Mouse (Mus musculus): ENCODE data around the gene Med18. TPM values are rescaled to one million over a fixed set of nuclear protein-coding genes. Genes with fewer than 3 reads are reported as not detected.
A peak's percentile ranks its signal among the peaks of the same experiment; 100 is the strongest.

The Med18 gene
- polyA plus RNA-seq, 1 experiment from 2014 or later = 26.1 TPM

GRCm38 (mm10) chr4:132475895-132476878, 12.5 kb upstream of the Med18 start:
- H3K9ac ChIP-seq = no peak overlapping the region
- no peaks in the 10 kb centered on the region for H3K9me3 ChIP-seq (replicated peaks)
- H3K4me2 ChIP-seq = no peak overlapping the region
- H3K27ac ChIP-seq = no peak overlapping the region
- no peaks in the 10 kb centered on the region for H3K27me3 ChIP-seq
- H3K4me3 ChIP-seq = no peak overlapping the region
- 84% methylated on average over 13 of the region's 13 CpGs for WGBS
- H3K36me3 ChIP-seq (ENCODE audit: poor library complexity, severe bottlenecking) = no peaks in the 10 kb centered on the region
- ATAC-seq = no peak
- H3K4me1 ChIP-seq = no peaks in the 10 kb centered on the region

GRCm38 (mm10) chr4:132474631-132475030, 10.9 kb upstream of the Med18 start:
- Histone ChIP-seq H3K36me3 (ENCODE audit: poor library complexity, severe bottlenecking) (no peaks in the 10 kb centered on the region), H3K4me3 (no peak overlapping the region), H3K9ac (no peak overlapping the region), H3K4me1 (no peaks in the 10 kb centered on the region), H3K9me3 (replicated peaks) (no peaks in the 10 kb centered on the region), H3K27ac (no peak overlapping the region), H3K27me3 (no peaks in the 10 kb centered on the region), H3K4me2 (no peak overlapping the region)
- WGBS = 70% methylated on average over 4 of the region's 4 CpGs
- ATAC-seq = no peak

GRCm38 (mm10) chr4:132473411-132473810, 9.7 kb upstream of the Med18 start:
- Histone ChIP-seq H3K4me3 (no peak overlapping the region), H3K4me2 (no peak overlapping the region), H3K9ac (no peak overlapping the region), H3K36me3 (ENCODE audit: poor library complexity, severe bottlenecking) (no peaks in the 10 kb centered on the region), H3K9me3 (replicated peaks) (no peaks in the 10 kb centered on the region), H3K27me3 (no peaks in the 10 kb centered on the region), H3K4me1 (no peaks in the 10 kb centered on the region), H3K27ac (no peak overlapping the region)
- 87% methylated on average over 9 of the region's 9 CpGs for WGBS
- ATAC-seq = no peak

- H3K27me3 ChIP-seq = no peaks in the 10 kb centered on the region
- no peak overlapping the region for H3K9ac ChIP-seq
- no peak overlapping the region for H3K4me2 ChIP-seq
- H3K9me3 ChIP-seq (replicated peaks) = no peaks in the 10 kb centered on the region
- no peaks in the 10 kb centered on the region for H3K36me3 ChIP-seq (ENCODE audit: poor library complexity, severe bottlenecking)
- 21% methylated on average over 3 of the region's 3 CpGs for WGBS
- H3K4me3 ChIP-seq = no peak overlapping the region
- no peaks in the 10 kb centered on the region for H3K4me1 ChIP-seq
- no peak overlapping the region for H3K27ac ChIP-seq
- no peak for ATAC-seq
These were observed 6.2 kb upstream of the Med18 start for GRCm38 (mm10) chr4:132469873-132470272.

- no peak overlapping the region for H3K27ac ChIP-seq
- 5% methylated on average over 5 of the region's 5 CpGs for WGBS
- H3K9ac ChIP-seq = peak overlapping the region; percentile 80; the same call in 1 of the 2 replicates
- peak; percentile 44 for ATAC-seq
- peak overlapping the region; percentile 84 for H3K4me3 ChIP-seq
- H3K4me1 ChIP-seq = peaks cover 24% of the 10 kb centered on the region
- H3K4me2 ChIP-seq = peak overlapping the region; percentile 88
- H3K36me3 ChIP-seq (ENCODE audit: poor library complexity, severe bottlenecking) = peaks cover 22% of the 10 kb centered on the region
- H3K27me3 ChIP-seq = no peaks in the 10 kb centered on the region
- no peaks in the 10 kb centered on the region for H3K9me3 ChIP-seq (replicated peaks)
These were observed 513 bp upstream of the Med18 start for GRCm38 (mm10) chr4:132464255-132464613.

GRCm38 (mm10) chr4:132462836-132463235, 885 bp downstream of the Med18 start:
- H3K4me3 ChIP-seq = peak overlapping the region; percentile 84
- no peak for ATAC-seq
- no peaks in the 10 kb centered on the region for H3K9me3 ChIP-seq (replicated peaks)
- H3K4me1 ChIP-seq = peaks cover 24% of the 10 kb centered on the region
- WGBS = 13% methylated on average over 11 of the region's 11 CpGs
- peak overlapping the region; percentile 88 for H3K4me2 ChIP-seq
- no peak overlapping the region for H3K27ac ChIP-seq
- H3K36me3 ChIP-seq (ENCODE audit: poor library complexity, severe bottlenecking) = peaks cover 32% of the 10 kb centered on the region
- H3K9ac ChIP-seq = peak overlapping the region; percentile 80
- no peaks in the 10 kb centered on the region for H3K27me3 ChIP-seq

GRCm38 (mm10) chr4:132460225-132460624, 3.5 kb downstream of the Med18 start:
- WGBS = 87% methylated on average over 8 of the region's 8 CpGs
- Histone ChIP-seq H3K36me3 (ENCODE audit: poor library complexity, severe bottlenecking) (peaks cover 44% of the 10 kb centered on the region), H3K4me1 (peaks cover 24% of the 10 kb centered on the region)

GRCm38 (mm10) chr4:132455561-132455960, 8.2 kb downstream of the Med18 start:
- no peaks in the 10 kb centered on the region for H3K9me3 ChIP-seq (replicated peaks)
- H3K4me2 ChIP-seq = no peak overlapping the region
- WGBS = 97% methylated on average over 6 of the region's 6 CpGs
- H3K9ac ChIP-seq = no peak overlapping the region
- no peak for ATAC-seq
- H3K4me3 ChIP-seq = no peak overlapping the region
- no peak overlapping the region for H3K27ac ChIP-seq
- H3K27me3 ChIP-seq = no peaks in the 10 kb centered on the region
- H3K4me1 ChIP-seq = no peaks in the 10 kb centered on the region
- H3K36me3 ChIP-seq (ENCODE audit: poor library complexity, severe bottlenecking) = peaks cover 35% of the 10 kb centered on the region

More at GRCm38 (mm10) chr4:132460225-132460624, 3.5 kb downstream of the Med18 start:
- no peak overlapping the region for H3K4me2 ChIP-seq
- no peaks in the 10 kb centered on the region for H3K9me3 ChIP-seq (replicated peaks)
- H3K4me3 ChIP-seq = no peak overlapping the region
- H3K9ac ChIP-seq = no peak overlapping the region
- H3K27ac ChIP-seq = no peak overlapping the region
- H3K27me3 ChIP-seq = no peaks in the 10 kb centered on the region
- no peak for ATAC-seq

GRCm38 (mm10) chr4:132455146-132455545, 8.6 kb downstream of the Med18 start:
- H3K36me3 ChIP-seq (ENCODE audit: poor library complexity, severe bottlenecking) = peaks cover 31% of the 10 kb centered on the region
- no peaks in the 10 kb centered on the region for H3K4me1 ChIP-seq
- no peak overlapping the region for H3K4me2 ChIP-seq
- H3K27ac ChIP-seq = no peak overlapping the region
- H3K4me3 ChIP-seq = no peak overlapping the region
- 84% methylated on average over 3 of the region's 3 CpGs for WGBS
- H3K9me3 ChIP-seq (replicated peaks) = no peaks in the 10 kb centered on the region
- ATAC-seq = no peak
- H3K27me3 ChIP-seq = no peaks in the 10 kb centered on the region
- H3K9ac ChIP-seq = no peak overlapping the region

- Histone ChIP-seq H3K27me3 (no peaks in the 10 kb centered on the region), H3K4me1 (no peaks in the 10 kb centered on the region), H3K4me3 (no peak overlapping the region), H3K4me2 (no peak overlapping the region), H3K27ac (no peak overlapping the region), H3K9ac (no peak overlapping the region), H3K36me3 (ENCODE audit: poor library complexity, severe bottlenecking) (peaks cover 22% of the 10 kb centered on the region), H3K9me3 (replicated peaks) (no peaks in the 10 kb centered on the region)
- 89% methylated on average over 6 of the region's 6 CpGs for WGBS
- no peak for ATAC-seq
These were observed 9.5 kb downstream of the Med18 start for GRCm38 (mm10) chr4:132454216-132454615.

- 84% methylated on average over 3 of the region's 3 CpGs for WGBS
- no peaks in the 10 kb centered on the region for H3K4me1 ChIP-seq
- H3K27ac ChIP-seq = no peak overlapping the region
- ATAC-seq = no peak
- H3K9ac ChIP-seq = no peak overlapping the region
- no peak overlapping the region for H3K4me2 ChIP-seq
- no peaks in the 10 kb centered on the region for H3K36me3 ChIP-seq (ENCODE audit: poor library complexity, severe bottlenecking)
- H3K27me3 ChIP-seq = no peaks in the 10 kb centered on the region
- H3K9me3 ChIP-seq (replicated peaks) = no peaks in the 10 kb centered on the region
- H3K4me3 ChIP-seq = no peak overlapping the region
These were observed 13.9 kb downstream of the Med18 start for GRCm38 (mm10) chr4:132449778-132450177.

GRCm38 (mm10) chr4:132446105-132446504, 17.6 kb downstream of the Med18 start:
- ATAC-seq = no peak
- no peaks in the 10 kb centered on the region for H3K36me3 ChIP-seq (ENCODE audit: poor library complexity, severe bottlenecking)
- no peaks in the 10 kb centered on the region for H3K4me1 ChIP-seq
- H3K27me3 ChIP-seq = no peaks in the 10 kb centered on the region
- no peak overlapping the region for H3K9ac ChIP-seq
- H3K9me3 ChIP-seq (replicated peaks) = no peaks in the 10 kb centered on the region
- 85% methylated on average over 12 of the region's 12 CpGs for WGBS
- no peak overlapping the region for H3K4me3 ChIP-seq
- no peak overlapping the region for H3K4me2 ChIP-seq
- no peak overlapping the region for H3K27ac ChIP-seq

Data from forebrain, embryonic 13.5 days (tissue).